Mouse (Mus musculus): ENCODE data around the gene Pacsin3.
A peak's percentile ranks its signal among the peaks of the same experiment; 100 is the strongest.

Pacsin3 gene

GRCm38 (mm10) chr2:91263692-91264660, 8.2 kb downstream of the Pacsin3 start:
- DNase-seq = no peak

- DNase-seq = peak; percentile 93
Measured at GRCm38 (mm10) chr2:91264711-91265681, 9.2 kb downstream of the Pacsin3 start, which contains the start of gene Arfgap2. Gene Arfgap2 (plus strand): TSS chr2:91264974.

- DNase-seq = no peak
Measured at GRCm38 (mm10) chr2:91268042-91268441, 12.3 kb downstream of the Pacsin3 start.

- DNase-seq = no peak
Measured at GRCm38 (mm10) chr2:91268706-91269105, 13.0 kb downstream of the Pacsin3 start.

GRCm38 (mm10) chr2:91269687-91270133, 14.0 kb downstream of the Pacsin3 start:
- no peak for DNase-seq

- DNase-seq = no peak
Measured at GRCm38 (mm10) chr2:91278749-91279371, 23.1 kb downstream of the Pacsin3 start.

- DNase-seq = no peak
Measured at GRCm38 (mm10) chr2:91279372-91279755, 23.6 kb downstream of the Pacsin3 start.

- DNase-seq = no peak
Measured at GRCm38 (mm10) chr2:91281366-91281765, 25.6 kb downstream of the Pacsin3 start.

- no peak for DNase-seq
Measured at GRCm38 (mm10) chr2:91283972-91284371, 28.2 kb downstream of the Pacsin3 start.

GRCm38 (mm10) chr2:91284375-91285199, 28.8 kb downstream of the Pacsin3 start:
- DNase-seq = no peak

- peak; percentile 67 for DNase-seq
Measured at GRCm38 (mm10) chr2:91285885-91286505, 30.2 kb downstream of the Pacsin3 start.

GRCm38 (mm10) chr2:91287563-91287962, 31.8 kb downstream of the Pacsin3 start:
- DNase-seq = no peak

GRCm38 (mm10) chr2:91291197-91292007, 35.6 kb downstream of the Pacsin3 start:
- no peak for DNase-seq

- no peak for DNase-seq
Measured at GRCm38 (mm10) chr2:91294226-91294625, 38.5 kb downstream of the Pacsin3 start.

- no peak for DNase-seq
Measured at GRCm38 (mm10) chr2:91295895-91296294, 40.1 kb downstream of the Pacsin3 start.

GRCm38 (mm10) chr2:91299156-91299555, 43.4 kb downstream of the Pacsin3 start:
- no peak for DNase-seq

- no peak for DNase-seq
Measured at GRCm38 (mm10) chr2:91300784-91301183, 45.0 kb downstream of the Pacsin3 start.

GRCm38 (mm10) chr2:91301836-91302235, 46.1 kb downstream of the Pacsin3 start:
- no peak for DNase-seq

- no peak for DNase-seq
Measured at GRCm38 (mm10) chr2:91302845-91303244, 47.1 kb downstream of the Pacsin3 start.

- DNase-seq = no peak
Measured at GRCm38 (mm10) chr2:91305926-91306325, 50.2 kb downstream of the Pacsin3 start.
